Mouse (Mus musculus): ENCODE measurements around the gene Psmd1. TPM values are rescaled to one million over a fixed set of nuclear protein-coding genes. Genes with fewer than 3 reads are reported as not detected.

Psmd1 gene
- polyA plus RNA-seq (2012; rRNA removed): 112 and 125 TPM in 2 replicates

DNA sequence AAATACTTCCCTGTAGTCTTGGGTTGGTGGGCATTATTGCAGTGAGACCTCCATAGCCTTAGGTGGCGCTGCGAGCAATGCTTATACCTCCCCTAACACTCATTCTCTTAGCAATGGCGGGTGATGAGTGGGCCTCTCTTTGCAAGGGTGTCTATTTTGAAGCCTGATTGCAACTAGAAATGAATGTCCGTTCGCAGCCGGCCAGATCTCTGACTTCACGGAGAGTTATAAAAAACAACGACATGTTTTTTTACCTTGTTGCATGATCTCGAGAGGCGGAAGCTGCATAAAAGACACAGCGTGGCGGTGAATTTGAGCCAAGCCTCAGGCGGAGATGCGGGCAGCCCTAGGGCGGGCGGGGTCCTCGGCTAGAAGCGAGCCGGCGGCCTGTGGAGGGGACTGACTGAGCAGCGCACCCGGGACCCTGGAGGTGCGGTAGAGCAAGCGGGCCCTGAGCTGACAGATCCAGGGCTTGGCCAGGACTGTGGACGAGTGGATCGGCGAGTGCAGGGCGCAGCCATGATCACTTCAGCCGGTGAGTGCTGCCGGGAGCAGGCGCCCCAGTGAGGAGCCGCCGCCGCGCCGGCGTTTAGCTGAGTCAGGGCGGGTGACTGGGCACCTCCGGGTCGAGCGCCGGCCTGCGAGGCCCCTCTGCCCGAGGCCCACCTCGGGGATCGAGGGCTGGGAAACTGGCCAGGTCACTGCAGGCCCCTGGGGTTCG is at the start of gene Psmd1:
Gene Psmd1 (plus strand): TSS at position 117 of the 721 bp plus-strand sequence.

DNA sequence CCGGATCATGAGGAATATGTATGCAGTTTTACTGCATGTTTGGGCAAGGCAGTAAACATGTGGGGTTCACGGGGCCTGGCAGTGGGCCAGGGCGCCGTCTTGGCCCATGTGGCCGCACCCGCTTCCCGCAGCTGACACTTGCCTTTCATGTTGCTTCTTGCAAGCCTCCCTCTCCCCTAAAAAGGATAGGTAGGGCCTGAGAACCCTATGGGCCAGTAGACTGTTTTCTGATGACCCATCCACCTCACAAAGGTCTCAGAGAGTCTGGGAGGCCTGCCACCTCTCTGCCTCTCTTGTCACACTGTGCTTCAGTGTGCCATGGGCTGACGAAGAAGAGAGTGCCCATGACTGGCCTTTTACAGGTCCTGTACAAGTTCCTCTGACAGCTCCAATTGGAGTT is 47.7 kb upstream of the Psmd1 start, which contains the start of gene Spata3:
Gene Spata3 (plus strand): TSS at position 301 of the 400 bp plus-strand sequence.

DNA sequence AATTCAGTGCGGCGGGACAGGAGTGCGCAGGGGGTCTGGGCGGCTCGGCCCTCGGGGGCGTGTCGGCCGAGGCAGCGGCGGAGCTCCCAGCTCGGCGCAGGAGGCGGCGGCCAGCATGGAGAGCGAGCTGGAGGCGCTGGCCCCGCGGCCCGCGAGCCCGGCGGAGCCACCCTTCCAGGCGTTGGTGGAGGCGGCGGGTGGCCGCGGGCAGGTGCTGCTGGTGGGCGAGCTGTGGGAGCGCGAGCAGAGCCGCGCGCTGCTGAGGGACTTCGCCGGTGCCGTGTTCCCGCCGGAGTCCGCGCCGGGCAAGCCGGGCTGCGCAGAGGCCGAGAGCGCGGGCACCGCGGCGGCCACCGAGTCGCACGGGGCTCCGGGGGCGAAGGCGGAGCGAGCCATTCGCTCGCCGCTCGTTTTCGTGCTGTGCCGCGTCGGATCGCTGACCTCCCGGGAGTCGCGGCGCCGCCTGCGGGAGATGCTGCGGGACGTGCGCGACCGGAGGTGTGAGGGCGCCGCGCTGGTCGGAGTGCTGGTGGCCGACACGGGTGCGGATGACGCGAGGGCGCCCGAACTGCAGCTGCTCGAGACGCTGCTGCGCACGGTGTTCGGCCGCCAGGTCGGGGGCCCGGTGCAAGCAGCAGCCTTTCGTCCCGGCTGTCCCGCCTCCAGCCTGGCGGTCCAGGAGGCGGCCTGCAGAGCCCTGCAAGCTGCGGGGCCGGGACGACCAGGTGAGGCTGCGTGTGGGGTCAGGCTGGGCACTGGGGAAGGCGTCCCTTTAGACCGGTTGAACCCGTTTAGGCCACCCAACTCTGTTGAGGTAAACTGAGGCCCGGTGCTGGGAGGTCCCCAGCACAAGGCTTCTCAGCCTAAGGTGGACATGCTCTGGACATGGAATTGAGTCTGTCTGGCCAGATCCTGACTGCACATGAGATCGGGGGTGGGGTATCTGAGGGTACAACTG is 18.1 kb upstream of the Psmd1 start, which contains the start of gene 2810459M11Rik:
Gene 2810459M11Rik (plus strand): TSS at position 16 of the 958 bp plus-strand sequence.

DNA sequence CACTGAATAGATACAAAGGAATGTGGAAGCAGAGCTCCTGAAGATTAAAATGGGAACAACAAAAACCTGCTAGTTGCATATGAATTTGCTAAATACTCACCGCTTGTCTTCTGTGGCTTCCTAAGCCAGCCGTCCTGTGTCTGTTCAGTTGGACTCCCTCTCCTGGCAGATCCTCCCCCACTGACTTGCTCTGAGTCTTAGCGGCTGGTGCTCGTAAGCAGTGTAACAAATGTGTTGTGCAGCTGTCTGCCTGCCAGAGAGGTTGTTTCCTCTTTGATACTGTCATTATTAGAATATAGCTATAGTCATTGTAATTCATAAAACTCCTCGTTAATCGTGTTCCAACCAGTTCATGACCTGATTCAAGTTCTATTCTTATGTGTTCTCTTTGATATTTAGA is 47.6 kb downstream of the Psmd1 start, which contains the start of gene Htr2b:
Gene Htr2b (minus strand): TSS at position 192 of the 400 bp plus-strand sequence.

DNA sequence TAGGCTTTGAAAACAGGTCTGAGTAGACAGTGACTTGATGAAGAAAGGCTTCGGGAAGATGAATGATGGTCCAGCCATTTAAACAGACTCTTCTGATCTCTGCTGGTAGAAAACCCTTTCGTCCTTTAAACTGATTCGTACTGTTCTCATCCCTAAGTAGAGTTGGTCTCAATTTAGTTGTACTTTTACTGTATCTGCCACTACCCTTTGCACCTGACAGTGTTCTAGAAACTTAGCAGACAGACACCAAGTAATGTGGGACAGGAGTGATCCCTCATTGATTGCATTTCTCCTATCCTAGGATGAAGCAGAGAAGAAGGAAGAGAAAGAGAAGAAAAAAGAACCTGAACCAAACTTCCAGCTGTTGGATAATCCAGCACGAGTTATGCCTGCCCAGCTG is 69.2 kb downstream of the Psmd1 start, which contains the start of gene Gm21972:
Gene Gm21972 (plus strand): TSS at position 301 of the 400 bp plus-strand sequence.

DNA sequence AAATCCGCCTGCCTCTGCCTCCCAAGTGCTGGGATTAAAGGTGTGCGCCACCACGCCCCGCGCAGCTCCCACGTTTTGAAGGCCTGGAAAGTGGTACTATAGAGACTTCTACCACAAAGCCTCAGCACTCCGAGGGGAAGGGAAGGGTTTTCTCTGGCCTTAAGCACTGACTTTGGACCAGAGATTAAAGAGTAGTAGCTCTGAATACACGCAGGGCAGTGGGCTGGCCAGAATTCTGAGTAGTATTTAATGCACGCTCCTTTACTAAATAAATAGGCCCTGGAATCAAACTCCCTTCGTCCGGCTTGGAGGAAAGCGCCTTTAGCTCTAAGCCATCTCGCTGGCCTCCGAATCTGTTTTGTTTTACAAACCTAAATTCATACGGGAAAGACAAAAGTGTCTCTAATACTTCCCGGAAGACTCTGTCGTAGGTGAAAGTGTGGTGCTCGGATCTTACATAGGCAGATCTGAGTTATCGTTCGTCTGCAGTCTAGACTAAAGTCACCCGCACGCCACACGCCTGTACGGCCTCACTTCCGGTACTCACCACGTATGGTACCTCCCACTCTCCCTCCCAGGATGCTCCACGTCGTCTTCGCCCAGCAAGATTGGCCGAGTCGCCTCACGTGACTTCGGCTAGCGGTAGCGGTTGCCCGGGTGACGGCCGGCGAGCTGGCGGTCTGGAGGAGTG is 90.1 kb downstream of the Psmd1 start, which contains the start of gene Armc9:
Gene Armc9 (plus strand): TSS at position 648 of the 691 bp plus-strand sequence.

Other genes with a start within 250 kb of the Psmd1 start
- gene Itm2c, start 170.1 kb upstream of the Psmd1 start, polyA plus RNA-seq (2012; rRNA removed): 86.2 and 112 TPM in 2 replicates
- 1.1 and 1.5 TPM in 2 replicates for gene 4933407L21Rik, start 135.9 kb upstream of the Psmd1 start, polyA plus RNA-seq (2012; rRNA removed)
- 0.01 TPM in 2 replicates for gene Gpr55, start 103.4 kb upstream of the Psmd1 start, polyA plus RNA-seq (2012; rRNA removed)
- gene Spata3, start 47.6 kb upstream of the Psmd1 start, polyA plus RNA-seq (2012; rRNA removed): not detected in 2 replicates
- gene 2810459M11Rik, start 18.5 kb upstream of the Psmd1 start, polyA plus RNA-seq (2012; rRNA removed): 0.53 and 1.3 TPM in 2 replicates
- gene Htr2b, start 47.6 kb downstream of the Psmd1 start, polyA plus RNA-seq (2012; rRNA removed): not detected in 2 replicates
- 1.2 and 3.4 TPM in 2 replicates for gene Gm21972, start 69.2 kb downstream of the Psmd1 start, polyA plus RNA-seq (2012; rRNA removed)
- gene Armc9, start 90.4 kb downstream of the Psmd1 start, polyA plus RNA-seq (2012; rRNA removed): 20.2 and 23.9 TPM in 2 replicates
- gene B3gnt7, start 238.4 kb downstream of the Psmd1 start, polyA plus RNA-seq (2012; rRNA removed): 2.2 and 3.6 TPM in 2 replicates

Measured in central nervous system, embryonic 11.5 days (tissue).